Mouse (Mus musculus) intestine, embryonic 14.5 days (tissue): ENCODE data around the gene Fezf2. TPM values are rescaled to one million over a fixed set of nuclear protein-coding genes. Genes with fewer than 3 reads are reported as not detected.

Experiments
- ATAC-seq: fragments of 200-750 bp; cut with Nextera tagmentation; replicated peaks from 2 replicates; pipeline ENCODE4 v1.8.0; 2017; ENCODE audit warnings: low read depth, moderate number of reproducible peaks, moderate TSS enrichment, moderate library complexity; ENCODE audit not compliant: low FRiP score, low TSS enrichment
- DNase-seq: peaks from one replicate; pipeline ENCODE4 v3.0.0-alpha.2; 2018; ENCODE audit warnings: low spot score
- H3K27ac ChIP-seq: fragments of 300-500 bp; sonication (generic); 2 replicates; pipeline ENCODE4 v1.5.1; 2014; ENCODE audit warnings: low read depth, mild to moderate bottlenecking, control low read depth
- H3K27me3 ChIP-seq: fragments of 300-500 bp; sonication (generic); replicated peaks from 2 replicates; pipeline ENCODE4 v1.6.1; 2014; ENCODE audit warnings: low read length, control low read depth; ENCODE audit not compliant: control insufficient read depth, insufficient read depth
- H3K36me3 ChIP-seq: fragments of 300-500 bp; sonication (generic); 2 replicates; pipeline ENCODE4 v1.6.1; 2014; ENCODE audit warnings: low read length, control low read depth; ENCODE audit not compliant: control insufficient read depth, insufficient read depth
- H3K4me1 ChIP-seq: fragments of 300-500 bp; sonication (generic); replicated peaks from 2 replicates; pipeline ENCODE4 v1.6.1; 2014; ENCODE audit warnings: low read length, control low read depth, mixed read lengths; ENCODE audit not compliant: control insufficient read depth, insufficient read depth
- H3K4me2 ChIP-seq: fragments of 300-500 bp; sonication (generic); 2 replicates; pipeline ENCODE4 v1.6.1; 2014; ENCODE audit warnings: low read length
- H3K4me3 ChIP-seq: fragments of 300-500 bp; sonication (generic); 2 replicates; pipeline ENCODE4 v1.5.1; 2014; ENCODE audit warnings: low read depth, low read length, control low read depth, mixed read lengths
- H3K9ac ChIP-seq: fragments of 300-500 bp; sonication (generic); 2 replicates; pipeline ENCODE4 v1.6.1; 2014; ENCODE audit warnings: mild to moderate bottlenecking, low read length
- H3K9me3 ChIP-seq: fragments of 300-500 bp; sonication (generic); 2 replicates; pipeline ENCODE4 v1.6.1; 2016; ENCODE audit warnings: low read length, control low read depth; ENCODE audit not compliant: control insufficient read depth
- WGBS: fragments of 180-500 bp; shearing (Covaris S2); extraction: QIAGEN DNeasy Blood & Tissue Kit; methylation state at CpG from one replicate; pipeline ENCODE4 v1.1.7; 2014; 5-methylcytosine and 5-hydroxymethylcytosine counted together
- polyA plus RNA-seq: library from polyadenylated mRNA; unstranded; fragments of >200 nt; fragmentation: Nextera tagmentation; extraction: Ambion mirVana; gene quantifications from 2 replicates; pipeline ENCODE4 v1.2.1, GENCODE M21; 2014

Gene Fezf2
- polyA plus RNA-seq, 1 experiment from 2014 or later: not detected

GRCm38 (mm10) chr14:12345241-12345921 lies 2.6 kb downstream of the Fezf2 start:
- Histone ChIP-seq H3K4me2 (no peak overlapping the region), H3K27ac (no peak overlapping the region), H3K27me3 (peaks cover 99% of the 10 kb centered on the region), H3K9me3 (no peaks in the 10 kb centered on the region), H3K4me1 (peaks cover 4% of the 10 kb centered on the region; the same call in 1 of the 2 replicates), H3K4me3 (no peak overlapping the region), H3K36me3 (no peaks in the 10 kb centered on the region), H3K9ac (no peak overlapping the region)
- WGBS: 1% methylated on average over 40 of the region's 40 CpGs
- ATAC-seq: no peak
- DNase-seq: peak; percentile 63

GRCm38 (mm10) chr14:12344746-12345240 lies 3.2 kb downstream of the Fezf2 start:
- Histone ChIP-seq H3K4me2 (peak overlapping the region; percentile 22; the same call in 1 of the 2 replicates), H3K27ac (no peak overlapping the region), H3K9me3 (no peaks in the 10 kb centered on the region), H3K36me3 (no peaks in the 10 kb centered on the region), H3K4me1 (peaks cover 4% of the 10 kb centered on the region; the same call in 1 of the 2 replicates), H3K27me3 (peaks cover 99% of the 10 kb centered on the region), H3K4me3 (peak overlapping the region; percentile 10; the same call in 1 of the 2 replicates), H3K9ac (no peak overlapping the region)
- ATAC-seq (no peak), DNase-seq (peak; percentile 62)
- under 1% methylated on average over 39 of the region's 39 CpGs for WGBS

- Histone ChIP-seq H3K4me1 (peaks cover 4% of the 10 kb centered on the region; the same call in 1 of the 2 replicates), H3K36me3 (no peaks in the 10 kb centered on the region), H3K27me3 (peaks cover 99% of the 10 kb centered on the region), H3K4me2 (peak overlapping the region; percentile 22; the same call in 1 of the 2 replicates), H3K9me3 (no peaks in the 10 kb centered on the region), H3K9ac (no peak overlapping the region), H3K27ac (no peak overlapping the region), H3K4me3 (0 out of 2 replicates have a peak overlapping the region, but pooled peaks have one; percentile 10)
- DNase-seq (peak; percentile 62), ATAC-seq (no peak)
- 2% methylated on average over 24 of the region's 24 CpGs for WGBS
These were observed 3.8 kb downstream of the Fezf2 start for GRCm38 (mm10) chr14:12344061-12344745.

DNA sequence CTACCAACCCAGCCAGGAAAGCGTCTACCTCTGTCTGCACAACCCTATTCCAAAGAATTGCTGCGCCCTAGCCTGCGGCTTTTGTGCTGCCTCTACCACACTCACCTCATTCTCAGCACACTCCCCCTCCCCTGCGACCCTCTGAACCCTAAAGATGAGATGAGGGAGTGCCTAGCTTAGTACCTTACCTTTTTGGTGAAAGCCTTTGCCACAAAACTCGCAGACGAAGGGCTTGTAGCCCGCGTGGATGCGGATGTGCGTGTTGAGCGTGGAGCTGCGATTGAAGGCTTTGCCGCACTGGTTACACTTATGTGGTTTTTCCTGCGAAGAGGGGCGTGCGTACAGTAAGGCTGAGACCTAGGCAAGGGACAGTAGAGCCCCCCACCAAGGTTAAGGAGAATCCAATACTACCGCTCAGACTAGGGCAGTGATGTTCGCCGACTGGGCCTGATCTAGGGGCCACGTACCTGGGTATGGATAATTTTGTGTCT lies 4.5 kb downstream of the Fezf2 start:
- no peak overlapping the region for H3K9ac ChIP-seq
- peak; percentile 63 for DNase-seq
- H3K9me3 ChIP-seq: no peaks in the 10 kb centered on the region
- H3K4me2 ChIP-seq: no peak overlapping the region
- ATAC-seq: no peak
- under 1% methylated on average over 20 of the region's 20 CpGs for WGBS
- H3K36me3 ChIP-seq: no peaks in the 10 kb centered on the region
- no peak overlapping the region for H3K4me3 ChIP-seq
- H3K4me1 ChIP-seq: peaks cover 4% of the 10 kb centered on the region; the same call in 1 of the 2 replicates
- peaks cover 99% of the 10 kb centered on the region for H3K27me3 ChIP-seq
- no peak overlapping the region for H3K27ac ChIP-seq

DNA sequence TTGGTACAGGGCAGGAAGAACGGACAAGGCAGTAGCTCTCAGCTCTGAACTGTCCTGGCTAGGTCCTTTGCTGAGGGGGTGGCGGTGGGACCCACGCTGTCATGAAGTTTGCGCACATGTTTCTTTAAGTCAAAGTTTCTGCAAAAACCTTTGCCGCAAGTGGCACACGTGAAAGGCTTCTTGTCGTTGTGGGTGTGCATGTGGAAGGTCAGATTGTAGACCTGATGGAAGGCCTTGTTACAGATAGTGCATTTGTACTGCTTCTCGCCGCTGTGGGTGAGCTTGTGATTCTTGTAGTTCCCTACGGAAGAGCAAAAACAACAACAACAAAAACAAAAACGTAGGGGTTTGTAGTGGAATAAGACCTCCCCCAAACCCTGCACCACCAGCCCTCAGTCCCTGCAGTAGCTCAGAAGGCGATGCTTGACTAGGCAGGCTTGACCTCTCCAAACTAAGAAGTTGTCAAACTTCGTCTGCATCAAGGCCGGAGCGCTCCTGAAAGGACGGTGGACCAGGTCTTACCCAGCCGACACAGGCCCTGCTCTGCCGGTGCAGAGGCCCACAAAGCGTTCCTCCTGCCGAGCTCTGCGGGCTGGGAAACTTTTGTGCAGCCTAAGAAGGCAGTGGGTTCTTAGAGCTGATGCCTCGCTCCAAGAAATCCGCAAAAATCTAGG lies 5.4 kb downstream of the Fezf2 start:
- no peak overlapping the region for H3K4me3 ChIP-seq
- no peak overlapping the region for H3K27ac ChIP-seq
- 1% methylated on average over 23 of the region's 23 CpGs for WGBS
- DNase-seq (peak; percentile 60), ATAC-seq (no peak)
- peaks cover 99% of the 10 kb centered on the region for H3K27me3 ChIP-seq
- H3K4me2 ChIP-seq: no peak overlapping the region
- H3K9ac ChIP-seq: no peak overlapping the region
- no peaks in the 10 kb centered on the region for H3K36me3 ChIP-seq
- H3K4me1 ChIP-seq: peaks cover 4% of the 10 kb centered on the region; the same call in 1 of the 2 replicates
- no peaks in the 10 kb centered on the region for H3K9me3 ChIP-seq

- Histone ChIP-seq H3K27ac (no peak overlapping the region), H3K9ac (no peak overlapping the region), H3K4me3 (no peak overlapping the region), H3K4me1 (peaks cover 4% of the 10 kb centered on the region; the same call in 1 of the 2 replicates), H3K36me3 (no peaks in the 10 kb centered on the region), H3K9me3 (no peaks in the 10 kb centered on the region), H3K27me3 (peaks cover 99% of the 10 kb centered on the region), H3K4me2 (no peak overlapping the region)
- ATAC-seq (no peak), DNase-seq (peak; percentile 53)
- 3% methylated on average over 24 of the region's 24 CpGs for WGBS
These were observed 6.1 kb downstream of the Fezf2 start for GRCm38 (mm10) chr14:12341789-12342457.

DNA sequence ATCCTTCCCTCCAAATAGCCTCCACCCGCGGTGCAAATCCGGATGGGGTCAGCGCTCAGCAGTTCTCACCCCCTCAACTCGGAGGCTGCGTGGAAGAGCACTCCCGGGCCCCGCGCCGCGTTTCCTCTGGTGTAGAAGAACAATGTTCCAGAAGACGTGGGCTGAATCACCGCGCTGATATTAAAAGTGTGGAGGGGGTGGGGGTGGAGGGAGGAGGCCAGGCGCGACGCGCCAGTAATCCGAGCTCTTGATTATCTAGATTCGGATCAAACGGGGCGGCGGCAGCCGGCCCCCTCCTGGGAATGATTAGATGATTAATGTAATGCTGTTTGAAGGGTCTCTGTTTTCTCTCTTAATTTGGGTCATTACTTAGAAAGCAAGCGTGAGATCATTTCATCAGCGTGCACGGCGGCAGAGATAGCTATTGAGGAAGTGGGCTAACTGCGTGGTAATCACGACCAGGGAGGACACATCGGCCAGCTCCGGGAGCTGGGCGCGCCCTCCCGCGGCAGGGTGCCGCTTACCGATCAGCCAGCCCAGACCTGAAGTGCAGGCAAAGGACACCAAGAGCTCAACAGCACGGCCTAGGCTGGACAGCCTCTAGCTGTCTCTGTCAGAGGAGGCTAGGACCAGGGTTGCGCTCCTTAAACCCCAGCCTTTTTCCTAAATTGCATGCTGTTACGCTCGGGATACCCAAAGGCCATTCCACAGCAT lies 6.8 kb downstream of the Fezf2 start:
- Histone ChIP-seq H3K27ac (no peak overlapping the region), H3K9ac (no peak overlapping the region), H3K27me3 (peaks cover 99% of the 10 kb centered on the region), H3K4me1 (peaks cover 4% of the 10 kb centered on the region; the same call in 1 of the 2 replicates), H3K36me3 (no peaks in the 10 kb centered on the region), H3K4me3 (peak overlapping the region; percentile 13; the same call in 1 of the 2 replicates), H3K4me2 (peak overlapping the region; percentile 22; the same call in 1 of the 2 replicates), H3K9me3 (no peaks in the 10 kb centered on the region)
- peak; percentile 62 for DNase-seq
- WGBS: under 1% methylated on average over 42 of the region's 42 CpGs
- 0 out of 2 replicates have a peak, but pooled peaks have one; percentile 33 for ATAC-seq
